Mouse (Mus musculus) B cell, adult 67 days (primary cell): Measurements from ENCODE around the gene 4930578C19Rik. TPM values are rescaled to one million over a fixed set of nuclear protein-coding genes. Genes with fewer than 3 reads are reported as not detected.

Experiments
- total RNA-seq, 2 experiments: library from RNA; stranded (reverse); gene quantifications; 4 replicates each; pipeline ENCODE4 v1.2.4; 2023

4930578C19Rik gene
- not detected for total RNA-seq

DNA sequence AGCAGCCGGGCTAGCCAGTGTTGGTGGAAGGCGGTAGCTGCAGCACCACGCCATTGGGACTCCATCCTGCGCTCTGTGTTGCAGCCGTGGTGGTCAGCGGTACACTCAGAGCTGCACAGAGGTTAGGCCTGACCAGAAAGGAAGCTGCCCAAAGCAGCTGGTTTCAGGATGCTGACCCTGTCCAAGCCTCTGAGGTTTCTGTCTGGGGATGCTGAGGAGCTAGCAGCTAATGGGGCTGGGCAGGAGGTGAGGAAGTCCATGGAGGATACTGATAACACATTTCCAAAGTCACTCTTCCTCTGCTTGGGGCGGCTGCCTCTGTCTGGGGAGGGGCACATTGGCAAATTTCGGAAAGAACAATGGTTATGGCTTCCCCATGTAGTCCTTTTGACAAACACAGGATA, at the start of gene 4930578C19Rik:
Gene 4930578C19Rik, minus strand, starts transcription at position 200 of the 404 bp plus-strand sequence.

